Mouse (Mus musculus) frontal cortex, postnatal 14 days (tissue): ENCODE measurements around the gene Ttll11.

ENCODE experiments used
- DNase-seq, 2 experiments: peaks; one replicate each; pipeline ENCODE4 v3.0.0; 2022; ENCODE audit warnings: low spot score in 2 of 2

The Ttll11 gene

DNA sequence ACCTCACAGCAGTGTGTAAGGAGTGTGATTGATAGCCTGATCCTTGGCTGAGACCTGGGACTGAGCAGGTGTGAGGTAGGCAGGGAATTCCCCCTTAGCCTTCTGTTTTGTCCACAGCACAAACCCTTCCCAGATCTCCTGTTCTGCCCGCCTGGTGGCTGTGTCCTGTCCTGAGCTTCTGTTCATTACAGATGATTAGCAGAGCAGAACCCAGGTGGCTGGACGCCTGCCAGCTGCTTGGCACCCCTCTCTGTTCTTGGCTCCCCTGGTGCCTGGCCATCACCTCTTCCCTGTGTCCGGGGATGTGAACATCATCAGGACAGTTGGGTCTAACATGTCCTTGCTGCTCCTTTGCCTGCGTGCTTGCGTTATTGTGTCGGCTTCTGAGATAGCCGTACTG, 256.0 kb downstream of the Ttll11 start:
- DNase-seq = no peak

DNA sequence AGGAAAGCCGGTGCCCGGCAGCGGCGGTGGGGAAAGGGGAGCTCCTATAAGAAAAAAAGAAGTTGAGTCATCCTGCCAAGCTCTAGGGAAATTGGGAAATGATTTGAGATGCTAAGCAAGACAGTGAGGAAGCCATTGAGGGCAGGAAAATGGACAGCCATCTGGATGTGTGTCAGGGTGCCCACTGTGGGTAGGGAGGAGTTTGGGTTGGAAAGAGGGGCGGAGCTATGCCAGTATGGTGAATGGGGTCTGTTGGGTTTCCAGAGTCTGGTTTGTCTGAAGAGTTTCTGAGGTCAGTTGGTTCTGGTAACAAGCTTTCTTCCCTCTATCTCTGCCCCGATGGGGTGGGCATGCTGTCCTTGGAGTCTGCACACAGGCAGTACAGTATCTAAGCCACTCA, 256.4 kb downstream of the Ttll11 start:
- DNase-seq = no peak

DNA sequence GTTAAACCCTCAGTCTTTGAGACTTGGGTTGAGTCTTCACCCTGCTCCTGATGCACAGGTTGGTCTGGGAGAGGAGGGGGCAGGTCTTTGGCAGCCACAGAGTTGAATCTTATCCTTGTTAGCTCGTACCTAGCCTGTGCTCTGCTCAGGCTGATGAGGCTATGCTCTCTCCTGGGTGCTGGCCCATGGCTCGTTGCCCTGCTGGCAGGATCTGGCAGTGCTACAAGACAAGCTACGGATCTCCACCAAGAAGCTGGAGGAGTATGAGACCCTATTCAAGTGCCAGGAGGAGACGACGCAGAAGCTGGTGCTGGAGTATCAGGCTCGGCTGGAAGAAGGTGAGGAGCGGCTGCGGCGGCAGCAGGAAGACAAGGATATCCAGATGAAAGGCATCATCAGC, 256.9 kb downstream of the Ttll11 start:
- DNase-seq = no peak

- DNase-seq = no peak
Observed at GRCm38 (mm10) chr2:35720956-35721355, 258.8 kb downstream of the Ttll11 start.

- no peak for DNase-seq
Observed at GRCm38 (mm10) chr2:35720550-35720949, 259.2 kb downstream of the Ttll11 start.

- DNase-seq = no peak
Observed at GRCm38 (mm10) chr2:35720104-35720503, 259.6 kb downstream of the Ttll11 start.

GRCm38 (mm10) chr2:35719230-35720005, 260.3 kb downstream of the Ttll11 start:
- no peak for DNase-seq

DNA sequence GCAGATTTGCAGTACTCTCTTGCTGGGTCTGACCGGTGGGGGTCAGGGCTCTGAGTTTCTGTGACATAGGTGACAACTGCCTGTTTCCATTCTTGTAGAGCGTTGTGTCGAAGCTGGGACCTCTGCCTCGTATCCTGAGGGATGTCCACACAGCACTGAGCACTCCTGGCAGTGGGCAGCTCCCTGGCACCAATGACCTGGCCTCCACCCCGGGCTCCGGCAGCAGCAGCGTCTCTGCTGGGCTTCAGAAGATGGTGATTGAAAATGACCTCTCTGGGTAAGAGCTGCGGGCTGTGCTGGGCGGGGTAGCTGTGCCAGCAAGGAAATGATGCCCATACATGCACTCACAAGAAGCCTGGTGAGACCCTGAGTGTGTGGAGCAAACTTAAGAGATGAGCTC, 261.1 kb downstream of the Ttll11 start:
- no peak for DNase-seq

DNA sequence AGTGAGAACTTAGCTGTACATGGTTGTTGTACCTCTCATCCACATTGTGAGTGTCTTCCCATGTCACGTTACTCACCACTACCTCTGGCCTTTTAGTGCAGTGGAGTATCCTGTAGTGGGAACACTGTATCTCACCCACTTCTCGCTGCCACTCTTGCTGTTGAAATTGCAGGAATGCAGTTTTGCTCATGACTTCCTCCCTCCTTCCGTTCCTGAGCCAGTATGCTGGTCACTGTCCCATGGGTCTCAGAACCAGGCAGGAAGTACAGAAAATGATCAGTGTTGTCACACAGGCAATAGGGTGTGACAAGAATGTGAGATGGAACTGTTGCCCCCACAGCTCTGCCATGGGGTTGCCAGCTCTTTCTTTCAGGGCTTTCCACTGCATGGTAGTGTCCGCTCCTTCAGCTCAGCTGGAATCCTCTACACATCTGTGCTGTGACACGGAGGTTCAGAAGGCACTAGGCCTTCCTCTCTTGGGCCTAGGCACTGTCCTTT, 261.7 kb downstream of the Ttll11 start:
- no peak for DNase-seq

DNA sequence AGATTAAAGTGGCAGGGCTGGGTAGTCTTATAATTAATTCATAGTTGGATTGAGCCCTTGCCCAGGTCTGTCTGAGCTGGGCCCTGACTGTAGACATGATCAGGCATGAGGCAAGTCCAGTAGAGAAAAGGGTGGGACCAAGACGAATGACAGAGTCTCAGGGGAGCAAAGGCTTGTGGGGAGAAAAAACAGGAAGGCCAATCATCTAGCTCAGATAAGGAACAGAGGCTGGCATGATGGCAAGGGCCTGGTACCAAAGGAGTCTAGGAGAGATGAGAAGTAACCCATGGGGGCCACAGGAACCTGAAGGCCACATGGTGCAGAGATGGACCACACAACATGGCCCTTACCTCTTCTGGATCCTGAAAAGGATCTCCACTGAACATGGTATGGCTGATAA, 263.5 kb downstream of the Ttll11 start:
- no peak for DNase-seq

DNA sequence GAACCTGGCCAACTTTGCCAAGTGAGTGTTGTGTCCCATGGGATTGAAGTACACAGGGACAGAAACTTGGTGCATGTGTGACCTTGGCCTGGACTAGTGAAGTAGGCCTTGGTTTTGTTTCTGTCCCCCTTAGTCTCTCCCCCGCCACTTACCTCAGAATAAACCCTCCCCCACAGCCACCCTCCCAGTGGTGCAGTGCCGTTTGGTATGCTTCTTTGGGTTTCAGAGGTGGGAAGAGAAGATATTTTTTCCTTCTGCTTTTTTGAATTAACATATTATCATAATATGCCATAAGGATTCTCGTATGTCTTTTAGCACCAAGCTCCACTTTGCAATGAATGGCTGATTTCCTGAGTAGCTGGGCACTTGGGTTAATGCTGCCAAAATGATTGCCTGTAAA, 264.2 kb downstream of the Ttll11 start:
- no peak for DNase-seq

DNA sequence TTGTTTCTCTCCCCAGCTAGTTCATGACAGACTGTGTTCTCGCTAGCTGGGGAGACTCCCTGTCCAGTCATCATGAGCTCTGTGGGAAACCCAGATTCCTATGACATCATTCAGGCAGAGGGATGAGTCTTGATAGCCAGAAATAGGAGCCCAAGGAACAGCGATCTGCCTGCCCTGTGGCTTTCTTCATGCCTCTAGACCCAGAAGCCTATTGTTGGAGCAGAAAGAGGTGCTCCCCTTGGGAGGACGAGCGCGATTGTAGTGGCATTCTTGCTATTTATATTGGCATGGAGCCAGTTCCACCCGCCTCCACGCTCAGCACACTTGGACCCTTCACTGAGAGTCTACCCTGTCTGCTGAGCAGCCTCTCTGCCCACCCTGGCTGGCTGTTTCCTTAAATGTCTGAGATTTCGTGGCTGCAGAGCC, 265.0 kb downstream of the Ttll11 start:
- no peak for DNase-seq

GRCm38 (mm10) chr2:35713460-35713859, 266.3 kb downstream of the Ttll11 start:
- no peak for DNase-seq

DNA sequence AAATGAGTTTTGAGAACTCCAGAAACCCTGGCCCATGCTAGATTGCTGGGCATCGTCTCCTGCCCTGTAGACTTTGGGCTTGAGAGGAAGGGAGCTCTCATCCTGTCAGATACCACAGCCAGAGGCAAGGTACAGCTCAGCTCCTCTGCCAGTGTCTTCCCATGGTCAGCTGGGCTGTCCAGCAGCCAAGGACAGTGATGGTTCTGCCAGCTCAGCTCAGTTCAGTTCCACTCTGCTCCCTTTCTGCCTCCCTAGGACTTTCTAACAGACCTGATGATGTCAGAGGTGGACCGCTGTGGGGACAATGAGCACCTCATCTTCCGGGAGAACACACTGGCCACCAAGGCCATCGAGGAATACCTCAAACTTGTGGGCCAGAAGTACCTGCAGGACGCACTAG, 267.1 kb downstream of the Ttll11 start:
- no peak for DNase-seq

DNA sequence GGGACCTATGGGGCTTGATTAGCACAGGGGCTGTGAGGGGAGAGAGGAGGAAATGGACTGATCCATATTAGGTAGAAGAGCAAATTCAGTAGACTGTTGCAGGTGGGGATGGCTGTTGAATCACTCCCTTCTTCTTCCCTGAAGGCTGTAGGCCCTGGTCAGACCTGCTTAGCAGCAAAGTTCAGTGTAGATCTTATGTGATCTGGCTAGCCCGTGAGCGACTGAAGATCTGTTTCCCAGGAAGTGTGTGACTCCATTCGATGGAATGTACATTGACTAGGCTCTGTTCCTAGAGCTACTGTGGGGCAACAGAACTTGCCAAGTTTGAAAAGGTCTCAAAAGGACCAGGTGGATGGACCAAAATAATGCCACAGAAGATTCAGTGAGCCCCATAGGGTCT, 276.5 kb downstream of the Ttll11 start:
- no peak for DNase-seq

- DNase-seq = no peak
Observed at GRCm38 (mm10) chr2:35702608-35703007, 277.1 kb downstream of the Ttll11 start.

DNA sequence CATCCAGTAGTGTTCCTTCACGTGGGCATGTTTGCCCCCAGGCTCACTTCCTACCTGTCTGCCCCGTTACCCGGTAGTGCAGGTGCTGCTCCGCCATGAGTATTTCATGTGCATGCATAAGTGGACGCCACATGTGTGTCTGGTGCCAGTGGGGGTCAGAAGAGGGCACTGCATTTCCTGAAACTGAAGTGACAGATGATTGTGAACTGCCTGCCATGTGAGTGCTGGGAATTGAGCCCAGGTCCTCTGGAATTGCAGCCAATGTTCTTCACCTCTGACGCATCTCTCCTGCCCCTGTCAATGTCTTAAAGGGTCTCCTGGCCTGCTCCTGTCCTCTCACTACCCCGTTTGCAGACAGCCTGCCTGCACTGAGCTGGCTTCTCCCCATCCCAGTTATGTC, 277.7 kb downstream of the Ttll11 start:
- DNase-seq = no peak
